Mouse (Mus musculus): Measurements from ENCODE around the gene Rps6ka5. TPM values are rescaled to one million over a fixed set of nuclear protein-coding genes. Genes with fewer than 3 reads are reported as not detected.

Gene Rps6ka5
- total RNA-seq (2021): 10 to 100 TPM; 17.1 to 17.6 TPM
- long read RNA-seq, experiment 1, full-length matches to known transcripts: 8 of 9 reads
- long read RNA-seq, experiment 1, partial matches to known transcripts: 1 of 9 reads
- long read RNA-seq, experiment 1, other reads (novel, unspliced or antisense): 0 of 9 reads
- long read RNA-seq, experiment 2, full-length matches to known transcripts: 2 of 6 reads
- long read RNA-seq, experiment 2, partial matches to known transcripts: 0 of 6 reads
- long read RNA-seq, experiment 2, other reads (novel, unspliced or antisense): 4 of 6 reads

GRCm38 (mm10) chr12:100726651-100727050, at the start of gene Rps6ka5:
Rps6ka5 (minus strand) TSS chr12:100726983.
- no peak for DNase-seq (ENCODE audit: low spot score in 2 of 2)

GRCm38 (mm10) chr12:100775911-100776581, 49.3 kb upstream of the Rps6ka5 start:
- no peak for DNase-seq (ENCODE audit: low spot score in 2 of 2)

- no peak for DNase-seq (ENCODE audit: low spot score in 2 of 2)
These were observed 48.5 kb upstream of the Rps6ka5 start for GRCm38 (mm10) chr12:100775291-100775690.

GRCm38 (mm10) chr12:100774756-100775155, 48.0 kb upstream of the Rps6ka5 start:
- DNase-seq (ENCODE audit: low spot score in 2 of 2): no peak

- DNase-seq (ENCODE audit: low spot score in 2 of 2): peak in 1 of 2 experiments; percentile 55
These were observed 45.6 kb upstream of the Rps6ka5 start for GRCm38 (mm10) chr12:100772230-100772984.

DNA sequence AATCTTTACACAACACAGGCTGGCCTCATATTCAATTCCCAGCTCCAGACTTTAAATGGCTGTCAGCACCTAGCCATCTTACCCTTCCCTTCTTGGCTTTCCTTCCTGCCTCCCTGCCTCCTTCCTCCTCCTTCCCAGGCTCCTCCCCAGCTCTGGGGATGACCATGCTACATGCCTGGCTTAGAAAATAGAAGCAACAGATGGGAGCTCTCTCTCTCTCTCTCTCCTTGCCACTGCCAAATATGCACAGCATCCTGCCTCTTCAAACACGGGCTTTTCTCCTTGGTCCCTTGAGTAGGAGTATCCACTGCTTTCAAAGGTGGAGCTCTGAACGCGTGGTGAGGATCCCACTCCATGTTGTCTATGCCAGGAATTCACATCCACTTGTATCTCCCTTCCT, 44.0 kb upstream of the Rps6ka5 start:
- no peak for DNase-seq (ENCODE audit: low spot score in 2 of 2)

- no peak for DNase-seq (ENCODE audit: low spot score in 2 of 2)
These were observed 43.1 kb upstream of the Rps6ka5 start for GRCm38 (mm10) chr12:100769871-100770270.

GRCm38 (mm10) chr12:100764329-100765018, 37.7 kb upstream of the Rps6ka5 start:
- no peak for DNase-seq (ENCODE audit: low spot score in 2 of 2)

DNA sequence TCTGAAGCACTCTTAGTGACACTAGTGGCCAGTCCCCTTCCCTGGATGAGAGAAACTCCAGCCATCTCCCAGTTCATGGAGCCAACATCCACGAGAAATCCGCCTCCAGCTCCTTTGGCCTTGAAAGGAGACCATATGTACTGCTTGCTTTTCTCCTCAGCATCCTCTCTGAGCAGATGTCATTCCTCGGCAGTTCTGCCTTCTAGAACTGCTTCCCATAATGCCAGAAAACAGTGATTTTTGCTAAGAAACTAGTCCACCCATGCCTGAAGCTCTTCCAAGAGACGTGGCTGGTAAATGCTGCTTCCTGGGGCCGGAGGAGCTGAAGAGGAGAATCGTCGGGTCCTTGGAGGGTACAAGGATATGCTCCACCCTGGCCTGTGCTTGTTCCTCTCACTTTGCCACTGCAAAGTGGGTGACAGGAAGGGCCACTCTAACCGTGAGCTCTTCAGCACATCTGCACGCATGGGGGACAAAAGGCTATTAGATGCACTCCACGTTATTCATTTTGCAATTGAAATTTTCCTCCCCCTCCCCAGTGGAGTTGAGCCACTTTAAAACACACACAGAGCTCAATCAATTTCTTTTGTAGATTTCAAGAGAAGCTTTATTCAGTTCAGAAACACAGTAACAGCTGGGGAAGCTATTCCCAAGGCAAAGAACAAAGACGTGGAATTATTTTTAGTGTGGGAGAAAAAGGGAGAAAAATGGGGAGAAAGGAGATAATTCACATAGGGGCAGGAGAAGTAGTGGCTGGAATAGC, 36.1 kb upstream of the Rps6ka5 start:
- no peak for DNase-seq (ENCODE audit: low spot score in 2 of 2)

DNA sequence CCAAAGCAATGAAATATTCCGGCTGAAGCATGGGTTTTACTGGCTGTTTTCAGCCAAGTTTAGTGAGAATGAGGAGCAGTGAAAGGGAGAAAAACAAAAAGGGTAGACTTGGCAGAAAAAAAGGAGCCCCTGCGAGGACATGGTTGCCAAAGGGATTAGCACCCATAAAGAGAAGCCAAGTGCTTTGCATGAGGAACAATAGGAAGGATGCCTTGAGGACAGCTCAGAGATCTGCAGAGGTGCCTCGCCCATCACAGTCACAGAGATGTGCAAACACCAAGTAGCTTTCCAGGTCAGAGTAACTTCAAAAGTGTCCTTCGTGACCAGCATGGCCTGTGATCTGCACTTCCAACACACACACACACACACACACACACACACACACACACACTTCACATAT, 30.6 kb upstream of the Rps6ka5 start:
- no peak for DNase-seq (ENCODE audit: low spot score in 2 of 2)

GRCm38 (mm10) chr12:100753716-100754115, 26.9 kb upstream of the Rps6ka5 start:
- DNase-seq (ENCODE audit: low spot score in 2 of 2): no peak

- DNase-seq (ENCODE audit: low spot score in 2 of 2): no peak
These were observed 26.2 kb upstream of the Rps6ka5 start for GRCm38 (mm10) chr12:100752977-100753376.

- no peak for DNase-seq (ENCODE audit: low spot score in 2 of 2)
These were observed 15.7 kb upstream of the Rps6ka5 start for GRCm38 (mm10) chr12:100742468-100742867.

DNA sequence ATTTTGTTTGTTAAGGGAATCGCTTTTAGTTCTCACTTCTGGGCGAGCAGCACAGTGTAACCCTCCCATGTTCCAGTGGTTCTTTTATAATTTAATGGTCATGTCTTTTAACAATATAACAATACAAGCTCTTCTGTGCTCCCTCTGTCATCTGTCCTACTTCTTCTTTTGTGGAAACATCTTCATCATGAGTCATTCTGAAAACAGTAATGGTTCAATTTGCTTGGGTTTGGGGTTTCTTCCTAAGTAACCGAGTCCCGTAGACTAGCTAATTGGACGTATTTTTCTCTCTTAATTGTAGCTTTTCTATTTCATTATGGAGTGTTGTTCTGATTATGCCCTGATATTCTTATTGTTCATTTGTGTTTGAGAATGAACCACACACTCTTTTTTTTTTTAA, 13.5 kb upstream of the Rps6ka5 start:
- no peak for DNase-seq (ENCODE audit: low spot score in 2 of 2)

DNA sequence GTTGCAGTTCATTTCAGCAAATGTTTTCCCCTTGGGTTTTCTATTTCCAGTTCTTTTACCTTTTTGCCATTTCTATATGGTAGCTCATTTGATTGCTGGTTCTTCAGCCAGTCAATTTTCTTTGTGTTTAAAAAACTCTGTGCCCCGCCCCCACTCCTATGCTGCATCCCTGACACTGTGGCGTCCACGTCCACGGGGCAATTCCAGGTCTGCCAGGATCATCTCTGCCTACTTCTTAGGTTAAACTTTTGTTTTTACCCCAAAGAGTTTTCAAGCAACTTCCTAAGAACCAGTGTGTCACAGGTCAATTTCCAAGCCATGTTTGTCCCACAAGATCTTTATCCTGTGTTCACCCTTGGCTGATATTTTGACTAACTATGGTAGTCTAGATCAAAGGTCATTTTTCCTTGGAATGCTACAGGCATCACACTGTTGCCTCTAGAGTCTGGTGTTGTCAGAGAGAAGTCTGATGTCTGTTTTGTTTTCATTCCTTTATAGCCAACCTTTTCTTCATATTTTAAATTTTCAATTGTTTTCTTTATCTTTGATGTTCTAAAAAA, 12.3 kb upstream of the Rps6ka5 start:
- no peak for DNase-seq (ENCODE audit: low spot score in 2 of 2)

- peak in 1 of 2 experiments; percentile 16 for DNase-seq (ENCODE audit: low spot score in 2 of 2)
These were observed 11.7 kb upstream of the Rps6ka5 start for GRCm38 (mm10) chr12:100738498-100738897.

- no peak for DNase-seq (ENCODE audit: low spot score in 2 of 2)
These were observed 8.8 kb upstream of the Rps6ka5 start for GRCm38 (mm10) chr12:100735581-100735980.

- no peak for DNase-seq (ENCODE audit: low spot score in 2 of 2)
These were observed 8.4 kb upstream of the Rps6ka5 start for GRCm38 (mm10) chr12:100735156-100735555.

- no peak for DNase-seq (ENCODE audit: low spot score in 2 of 2)
These were observed 2.1 kb upstream of the Rps6ka5 start for GRCm38 (mm10) chr12:100728646-100729485.

All from layer of hippocampus, postnatal 14 days (tissue).